Mouse (Mus musculus) monocyte, adult 2 months (primary cell): ENCODE results near the gene Brpf1.
A peak's percentile ranks its signal among the peaks of the same experiment; 100 is the strongest.
"Not testable (repeated sequence)": the region's sequence is repeated elsewhere in the genome, so short reads cannot be mapped to it uniquely, and the experiment has no call there.

ENCODE experiments used
- DNase-seq, 2 experiments: peaks; one replicate each; pipeline ENCODE4 v3.0.0; 2022; ENCODE audit warnings: low spot score in 2 of 2, low read depth in 1 of 2

The Brpf1 gene

DNA sequence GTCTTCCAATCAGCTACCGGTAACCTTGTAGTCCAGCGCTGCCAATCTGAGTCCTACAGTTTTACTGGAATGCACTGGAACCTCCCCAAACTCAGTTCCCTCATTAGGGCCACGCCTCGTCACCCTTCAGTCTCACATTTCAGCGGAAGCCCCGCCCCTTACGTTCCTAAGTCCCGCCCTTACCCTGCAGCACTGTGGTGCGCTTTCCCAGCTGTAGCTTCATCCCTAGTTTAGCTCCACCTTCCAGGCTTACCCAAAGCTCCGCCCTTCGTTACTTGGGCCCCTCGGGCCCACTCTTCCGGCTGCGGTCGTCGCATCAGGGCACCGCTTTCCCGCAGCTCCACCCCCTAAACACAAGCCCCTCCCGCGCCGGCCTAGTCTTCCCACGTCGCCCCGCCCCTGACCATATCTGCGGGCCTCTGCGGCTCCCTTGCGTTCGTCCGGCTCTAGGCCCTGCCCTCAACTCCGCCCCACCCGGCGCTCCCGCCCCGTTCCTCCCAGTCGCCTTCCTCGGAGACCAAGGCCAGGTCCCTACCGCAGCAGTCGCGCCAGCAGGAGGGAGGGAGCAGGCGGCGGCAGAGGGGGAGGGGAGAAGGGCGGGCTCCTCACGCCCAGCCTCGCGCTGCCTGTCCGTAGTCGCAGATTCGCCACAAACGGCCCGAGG lies 483 bp upstream of the Brpf1 start:
- peak; percentile 100 for DNase-seq

DNA sequence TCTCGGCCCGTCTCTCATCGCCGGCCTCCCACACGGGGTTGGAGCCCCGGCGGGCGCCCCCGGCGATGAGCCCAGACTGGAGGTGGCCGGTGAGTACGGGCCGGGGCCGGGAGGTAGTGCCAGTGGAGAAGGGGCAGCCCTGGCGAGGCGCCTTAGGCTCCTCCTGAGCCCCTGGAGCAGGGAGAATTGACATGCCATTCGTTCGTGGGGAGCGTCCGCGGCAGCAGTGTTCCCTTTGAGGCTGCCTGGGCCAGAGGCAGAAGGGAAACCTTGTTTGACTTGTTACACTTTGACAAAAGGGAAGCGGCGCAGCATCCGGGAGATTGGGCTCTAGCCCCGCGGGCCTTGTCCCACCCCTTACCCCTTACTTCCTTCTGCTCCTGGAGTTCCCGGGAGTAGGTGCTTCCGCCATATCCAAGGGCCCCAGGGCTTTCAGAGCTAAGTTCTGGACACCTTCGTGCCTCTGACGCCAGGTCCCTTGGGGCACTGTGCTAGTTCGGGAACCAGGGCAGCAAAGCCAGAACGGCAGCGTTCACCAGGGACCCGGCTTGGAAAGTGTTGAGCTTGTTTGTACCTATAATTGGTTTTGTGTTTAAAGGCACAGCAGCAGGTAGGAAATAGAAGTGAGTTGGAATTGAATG lies 664 bp downstream of the Brpf1 start:
- DNase-seq = peak; percentile 59 to 76

DNA sequence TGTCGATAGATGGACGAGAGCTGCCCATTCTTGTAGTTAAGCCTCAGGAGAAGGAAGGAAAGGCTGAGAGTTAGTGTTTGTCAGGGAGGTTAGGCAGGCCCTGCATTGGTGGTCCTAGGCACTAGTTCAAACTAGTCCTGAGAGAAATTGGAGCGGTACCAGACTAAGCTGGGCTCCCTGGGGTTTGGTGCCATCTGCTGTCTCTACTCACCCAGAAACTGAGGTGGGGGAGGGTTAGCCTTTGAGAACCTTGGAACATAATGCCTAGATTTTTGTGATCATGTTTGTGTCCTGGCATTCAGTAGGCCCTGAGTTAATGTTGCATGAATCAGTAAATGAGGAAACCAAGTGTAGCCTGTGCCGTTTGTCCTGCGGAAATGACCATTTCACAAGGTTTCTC lies 1.2 kb downstream of the Brpf1 start:
- peak; percentile 37 for DNase-seq

- no peak for DNase-seq
Observed at GRCm38 (mm10) chr6:113315972-113316371, 9.0 kb downstream of the Brpf1 start.

DNA sequence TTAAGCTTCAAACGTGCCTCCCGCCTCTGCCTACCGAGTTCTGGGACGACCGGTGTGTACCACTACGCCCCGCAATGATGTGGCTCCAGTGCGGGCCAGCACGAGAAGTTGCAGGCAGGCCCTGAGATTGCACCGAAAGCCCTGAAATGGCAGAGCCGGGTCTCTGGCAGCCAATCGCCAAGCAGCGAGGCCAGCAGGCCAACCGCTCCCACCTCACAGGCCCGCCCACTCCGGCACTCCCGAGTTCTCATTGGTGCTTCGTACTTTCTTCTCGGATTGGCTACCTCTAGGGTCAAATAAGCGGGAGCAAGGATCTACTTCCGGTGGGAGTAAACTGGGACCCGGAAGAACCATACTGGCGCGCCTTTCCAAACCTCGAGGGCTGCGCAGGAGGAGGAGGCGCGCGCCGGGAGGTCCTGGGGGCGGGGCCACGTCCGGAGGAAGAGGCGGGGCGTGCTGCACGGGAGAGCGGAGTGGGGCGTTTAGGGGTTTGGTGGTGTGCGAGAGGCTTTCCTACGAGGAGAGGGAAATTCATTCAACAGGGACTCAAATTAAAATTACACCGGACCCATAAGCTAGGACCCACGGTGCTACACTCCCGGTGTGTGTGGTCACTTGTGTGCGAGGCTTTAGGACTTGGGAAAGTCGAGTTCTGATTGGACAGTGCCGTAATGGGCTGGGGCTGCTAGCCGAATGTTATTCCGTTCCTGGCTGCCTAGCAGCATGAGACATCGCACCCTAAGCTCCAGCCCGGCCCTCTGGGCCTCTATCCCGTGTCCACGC lies 19.8 kb downstream of the Brpf1 start, which contains the start of gene Ogg1:
Ogg1 (plus strand) TSS at position 440 of the 783 bp plus-strand sequence.
- peak; percentile 95 to 98 for DNase-seq

- DNase-seq = no peak
Observed at GRCm38 (mm10) chr6:113329396-113329795, 22.5 kb downstream of the Brpf1 start.

DNA sequence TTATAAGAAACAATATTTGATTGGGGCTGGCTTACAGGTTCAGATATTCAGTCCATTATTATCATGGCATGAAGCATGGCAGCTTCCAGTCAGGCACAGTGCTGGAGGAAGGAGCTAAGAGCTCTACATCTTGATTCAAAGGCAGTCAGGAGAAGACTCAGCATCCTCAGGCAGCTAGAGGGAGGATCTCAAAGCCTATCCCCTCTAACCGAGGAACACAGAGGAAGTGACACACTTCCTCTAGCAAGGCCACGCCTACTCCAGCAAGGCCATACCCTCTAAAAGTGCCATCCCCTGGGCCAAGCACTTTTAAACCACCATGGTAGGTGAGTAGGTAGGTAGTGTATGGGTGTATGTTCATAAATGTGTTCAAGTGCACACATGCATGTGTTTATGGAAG lies 23.6 kb downstream of the Brpf1 start:
- DNase-seq = peak in 1 of 2 experiments; percentile 22

DNA sequence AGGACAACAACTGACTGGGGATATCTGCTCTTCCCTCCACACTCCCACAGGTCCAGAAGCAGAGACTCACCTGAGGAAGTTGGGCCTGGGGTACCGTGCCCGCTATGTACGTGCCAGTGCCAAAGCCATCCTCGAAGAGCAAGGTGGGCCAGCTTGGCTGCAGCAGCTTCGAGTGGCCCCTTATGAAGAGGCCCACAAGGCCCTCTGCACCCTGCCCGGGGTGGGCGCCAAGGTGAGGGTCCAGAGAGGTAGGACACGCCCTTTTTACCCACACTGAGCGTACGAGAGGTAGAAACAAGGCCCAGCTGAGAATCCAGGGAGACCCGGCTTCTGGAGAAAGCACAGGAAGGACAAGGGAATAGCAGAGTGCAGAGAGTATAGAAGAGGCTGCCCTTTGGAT lies 24.8 kb downstream of the Brpf1 start:
- no peak for DNase-seq

- DNase-seq = not testable (repeated sequence)
Observed at GRCm38 (mm10) chr6:113332734-113333133, 25.8 kb downstream of the Brpf1 start.

DNA sequence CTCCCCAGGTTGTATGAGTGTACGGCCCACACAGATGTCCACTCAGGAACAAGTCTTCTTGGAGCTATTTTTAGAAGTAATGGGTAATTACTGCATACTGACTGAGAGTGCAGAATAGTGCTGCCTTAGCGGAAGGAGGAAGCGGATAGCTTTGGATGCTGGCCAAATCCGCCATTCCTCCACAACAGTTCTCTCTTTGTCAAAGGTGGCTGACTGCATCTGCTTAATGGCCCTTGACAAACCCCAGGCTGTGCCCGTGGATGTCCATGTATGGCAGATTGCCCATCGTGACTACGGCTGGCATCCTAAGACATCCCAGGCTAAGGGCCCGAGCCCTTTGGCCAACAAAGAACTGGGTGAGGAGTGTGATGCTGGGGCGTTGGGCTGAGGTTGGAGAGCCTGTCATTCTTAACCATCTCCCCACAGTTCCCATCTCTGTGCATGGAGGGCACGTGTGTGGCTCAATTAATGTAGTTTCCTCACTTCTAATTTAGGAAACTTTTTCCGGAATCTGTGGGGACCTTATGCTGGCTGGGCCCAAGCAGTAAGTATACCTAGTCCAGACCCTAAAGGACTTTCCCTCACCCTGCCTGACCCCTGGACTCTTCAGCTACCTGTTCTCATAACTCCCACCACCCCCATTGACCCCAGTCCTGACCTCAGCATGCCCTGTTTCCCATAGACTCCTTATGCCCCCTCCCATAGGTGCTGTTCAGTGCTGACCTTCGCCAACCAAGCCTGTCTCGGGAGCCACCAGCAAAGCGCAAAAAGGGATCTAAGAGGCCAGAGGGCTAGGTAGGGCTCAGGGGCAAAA lies 26.4 kb downstream of the Brpf1 start:
- DNase-seq = no peak

DNA sequence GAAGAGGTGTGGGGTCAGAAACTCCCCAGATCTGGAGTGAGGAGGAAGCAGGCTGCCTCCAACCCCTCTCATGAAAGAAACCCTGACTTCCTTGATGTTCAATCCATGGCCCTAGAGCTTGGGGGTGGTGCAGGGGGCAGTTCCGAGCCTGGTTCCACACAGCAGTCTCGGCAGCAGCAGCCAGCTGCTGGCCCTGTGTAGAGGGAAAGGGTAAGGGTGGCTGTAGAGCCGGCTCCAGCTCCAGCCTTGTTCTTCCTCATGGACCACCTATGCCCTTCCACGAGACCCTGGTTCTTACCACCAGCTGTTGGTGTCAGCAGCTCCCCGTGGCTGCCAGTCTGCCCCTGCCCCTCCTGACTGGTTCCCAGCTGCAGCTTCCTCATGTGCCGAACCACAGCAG lies 27.3 kb downstream of the Brpf1 start:
- no peak for DNase-seq

- DNase-seq = no peak
Observed at GRCm38 (mm10) chr6:113336852-113337620, 30.1 kb downstream of the Brpf1 start.

DNA sequence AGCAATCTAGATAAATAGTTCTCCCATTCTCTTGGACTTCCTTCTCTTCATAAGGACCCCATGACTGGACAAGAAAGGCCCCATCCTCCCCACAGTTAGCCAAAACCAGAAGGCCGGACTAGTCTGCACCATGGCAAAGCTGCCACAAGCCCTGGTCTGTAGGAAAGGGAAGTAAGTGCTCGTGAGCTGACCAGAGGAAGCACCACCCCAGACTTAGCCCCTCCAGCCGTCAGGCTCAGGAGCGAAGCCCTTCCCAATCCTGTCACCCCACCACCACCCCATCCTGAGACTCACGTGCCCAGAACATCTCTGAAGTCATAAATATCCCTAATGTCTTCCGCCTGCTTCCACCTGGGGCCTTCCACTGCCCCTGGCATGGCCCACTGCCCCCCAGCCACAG lies 34.6 kb downstream of the Brpf1 start:
- peak in 1 of 2 experiments; percentile 36 for DNase-seq

- DNase-seq = no peak
Observed at GRCm38 (mm10) chr6:113342297-113342696, 35.4 kb downstream of the Brpf1 start.

- DNase-seq = peak in 1 of 2 experiments; percentile 54
Observed at GRCm38 (mm10) chr6:113343177-113344092, 36.5 kb downstream of the Brpf1 start, which contains the start of gene Camk1. Camk1 (minus strand) TSS chr6:113343984.

DNA sequence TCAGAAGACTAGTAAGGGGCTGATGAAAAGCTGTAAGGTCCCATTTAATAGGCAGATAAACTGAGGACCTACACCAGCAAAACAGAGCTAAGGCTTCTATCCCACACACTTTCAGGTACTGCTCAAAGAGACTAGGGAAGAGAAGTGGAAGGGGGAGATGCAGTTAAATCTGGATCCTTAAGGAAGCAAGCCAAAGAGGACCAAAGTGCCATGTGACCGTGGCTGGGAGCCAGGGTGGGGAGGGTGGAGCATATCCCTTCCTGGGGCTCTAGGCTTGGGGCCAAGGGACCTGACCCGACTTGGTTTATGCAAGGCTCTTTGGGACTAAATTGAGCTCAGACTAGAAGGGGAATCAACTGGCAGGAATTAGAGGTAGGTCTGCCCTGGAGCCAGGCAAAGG lies 37.4 kb downstream of the Brpf1 start:
- no peak for DNase-seq

- no peak for DNase-seq
Observed at GRCm38 (mm10) chr6:113346897-113347296, 40.0 kb downstream of the Brpf1 start.

- DNase-seq = no peak
Observed at GRCm38 (mm10) chr6:113350538-113350937, 43.6 kb downstream of the Brpf1 start.

DNA sequence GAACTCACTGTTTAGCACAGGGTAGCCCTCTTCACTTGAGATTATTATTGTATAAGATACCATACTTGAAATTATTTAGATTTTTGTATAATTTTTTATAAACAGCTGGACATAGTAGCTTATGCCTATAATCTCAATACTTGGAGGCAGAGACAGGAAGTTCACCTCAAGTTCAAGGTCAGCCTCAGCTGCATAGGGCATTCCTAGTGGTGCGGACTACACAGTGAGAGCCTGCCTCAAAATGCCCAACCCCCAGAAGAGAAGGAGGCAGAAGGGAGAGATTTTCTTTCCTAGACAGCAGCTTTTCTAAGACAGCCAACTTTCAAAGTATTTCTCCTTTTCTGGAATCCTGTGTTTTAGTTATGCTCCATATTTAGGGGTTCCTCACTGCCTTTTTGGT lies 44.2 kb downstream of the Brpf1 start:
- no peak for DNase-seq
